Comparison of ENCODE assay signal across 9 mouse cellular contexts in the genomic region with DNA sequence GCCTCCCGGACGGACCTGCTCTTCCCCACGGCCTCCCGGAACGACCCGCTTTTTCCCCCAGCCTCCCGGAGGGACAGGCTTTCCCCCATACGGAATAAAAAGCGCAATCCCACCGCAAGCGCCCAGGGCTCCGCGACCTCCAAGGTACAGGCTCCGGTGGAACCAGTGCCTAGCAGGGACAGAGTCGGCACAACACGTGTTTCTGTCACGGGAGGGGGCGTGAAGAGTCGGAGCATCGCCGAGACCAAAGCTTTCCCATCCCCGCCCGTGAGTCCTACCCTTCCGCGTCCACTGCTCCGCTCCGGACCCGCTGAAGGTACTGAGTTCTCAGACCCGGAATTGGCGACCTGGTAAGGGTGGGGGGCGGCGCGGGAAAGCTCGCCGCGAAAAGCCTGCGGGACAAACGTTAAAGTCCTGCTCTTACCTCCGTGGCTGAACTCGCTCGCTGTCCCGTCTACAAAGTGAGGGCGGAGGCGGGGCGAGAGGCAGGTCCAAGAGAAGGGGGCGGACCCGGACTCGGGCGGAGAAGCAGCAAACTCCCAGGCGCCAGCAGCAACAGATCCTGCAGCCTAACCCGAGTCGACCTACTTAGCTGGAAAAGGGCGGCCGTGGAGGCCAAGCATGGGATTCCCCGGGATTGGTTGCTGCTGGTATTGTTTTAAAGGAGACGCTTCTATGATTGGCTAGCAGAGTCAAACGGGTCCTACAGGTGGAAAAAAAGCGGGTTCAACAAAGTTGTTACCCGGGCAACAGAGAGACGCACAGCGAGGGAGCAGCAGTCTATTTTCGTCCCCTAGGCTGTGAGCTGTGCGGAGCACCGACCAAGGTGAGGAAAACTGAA. TPM values are rescaled to one million over a fixed set of nuclear protein-coding genes. Genes with fewer than 3 reads are reported as not detected.
A peak's percentile ranks its signal among the peaks of the same experiment; 100 is the strongest.
DNase-seq lines count a peak whose midpoint lies in the region; ATAC-seq lines count a peak whose summit lies in the region.
"Had no signal": no experiment of that assay in that cellular context is flagged by ENCODE, and none has a peak within 500 bp of the region (broad histone marks: within the 10 kb centered on the region; RNA-seq: fewer than 3 reads in every experiment).

A gene (minus strand): TSS at position 578 of the 841 bp plus-strand sequence.
A gene (plus strand): TSS at position 745 of the 841 bp plus-strand sequence.

- H3K9me3 ChIP-seq in embryonic facial prominence, embryonic 10.5 days = peaks cover 12% of the 10 kb centered on the region
- H3K9me3 ChIP-seq in heart, embryonic 10.5 days = peaks cover 5% of the 10 kb centered on the region; the same call in 1 of the 2 replicates
- H3K9me3 ChIP-seq in lung, embryonic 16.5 days (ENCODE audit: control insufficient read depth, low read length) = peaks cover 12% of the 10 kb centered on the region

- DNase-seq in adrenal gland, adult (ENCODE audit: inconsistent age in 2 of 2, low spot score in 1 of 2) = peak; percentile 84 to 86
- DNase-seq in embryonic facial prominence, embryonic 10.5 days (ENCODE audit: low spot score) = peak; percentile 75
- DNase-seq in heart, embryonic 10.5 days (ENCODE audit: low spot score) = peak; percentile 80
- DNase-seq in kidney, adult 8-10 months = peak; percentile 67 to 68
- DNase-seq in ovary, postnatal 14 days (ENCODE audit: low spot score) = peak; percentile 12
- no peak for DNase-seq in spleen, postnatal 4 days (ENCODE audit: low spot score in 2 of 2)

- no peaks in the 10 kb centered on the region for H3K4me1 ChIP-seq in embryonic facial prominence, embryonic 10.5 days
- no peaks in the 10 kb centered on the region for H3K4me1 ChIP-seq in heart, embryonic 10.5 days
- H3K4me1 ChIP-seq in lung, embryonic 16.5 days (replicated peaks; ENCODE audit: control insufficient read depth, insufficient read depth, low read length) = 0 out of 2 replicates have a peak, but pooled peaks cover 3% of the 10 kb centered on the region

- peak within 1 kb of the TSS; percentile 56 for H3K4me2 ChIP-seq in lung, embryonic 16.5 days (ENCODE audit: low read depth, low read length)

- WGBS in embryonic facial prominence, embryonic 10.5 days = 23% methylated on average over 64 of the region's 64 CpGs
- WGBS in heart, embryonic 10.5 days = 23% methylated on average over 64 of the region's 64 CpGs
- WGBS in lung, embryonic 16.5 days = 25% methylated on average over 55 of the region's 64 CpGs

- H3K9ac ChIP-seq in lung, embryonic 16.5 days (ENCODE audit: low read length) = no peak within 1 kb of the TSS

- no peaks in the 10 kb centered on the region for H3K36me3 ChIP-seq in embryonic facial prominence, embryonic 10.5 days (replicated peaks)
- H3K36me3 ChIP-seq in heart, embryonic 10.5 days = no peaks in the 10 kb centered on the region
- H3K36me3 ChIP-seq in lung, embryonic 16.5 days (ENCODE audit: control insufficient read depth, insufficient read depth, low read length) = no peaks in the 10 kb centered on the region

- H3K27ac ChIP-seq in embryonic facial prominence, embryonic 10.5 days (replicated peaks) = no peak within 1 kb of the TSS
- no peak within 1 kb of the TSS for H3K27ac ChIP-seq in heart, embryonic 10.5 days
- H3K27ac ChIP-seq in lung, embryonic 16.5 days (ENCODE audit: low read length) = no peak within 1 kb of the TSS

- peaks cover 68% of the 10 kb centered on the region for H3K27me3 ChIP-seq in embryonic facial prominence, embryonic 10.5 days (replicated peaks; ENCODE audit: low read depth, poor library complexity, severe bottlenecking)
- H3K27me3 ChIP-seq in heart, embryonic 10.5 days (ENCODE audit: insufficient read depth, poor library complexity, severe bottlenecking) = peaks cover 26% of the 10 kb centered on the region
- H3K27me3 ChIP-seq in lung, embryonic 16.5 days (ENCODE audit: control insufficient read depth, insufficient read depth, low read depth, low read length) = peaks cover 7% of the 10 kb centered on the region

- H3K4me3 ChIP-seq in embryonic facial prominence, embryonic 10.5 days = peak within 1 kb of the TSS; percentile 51
- H3K4me3 ChIP-seq in heart, embryonic 10.5 days = peak within 1 kb of the TSS; percentile 57
- peak within 1 kb of the TSS; percentile 47 for H3K4me3 ChIP-seq in lung, embryonic 16.5 days (ENCODE audit: low read length)

- ATAC-seq in CD4-positive, CD25-positive, alpha-beta regulatory T cell, adult 4 months = peak; percentile 61
- peak; percentile 80 for ATAC-seq in lung, embryonic 16.5 days (ENCODE audit: low read depth)

RNA-seq across cellular contexts. Expression of the first gene that starts in this region (rescaled TPM):
- not detected for polyA plus RNA-seq in CD4-positive, CD25-positive, alpha-beta regulatory T cell, adult 4 months (2017; shearing (Covaris generic))
- polyA plus RNA-seq in embryonic facial prominence, embryonic 10.5 days (2016; fragmentation: Nextera tagmentation; extraction: Ambion mirVana) = 2.7 and 2.8 TPM in 2 replicates
- polyA plus RNA-seq in heart, embryonic 10.5 days (2016; fragmentation: Nextera tagmentation; extraction: Ambion mirVana) = 3.7 and 5.8 TPM in 2 replicates
- 3.1 and 4.8 TPM in 2 replicates for polyA plus RNA-seq in lung, embryonic 16.5 days (2015; fragmentation: Nextera tagmentation; extraction: Ambion mirVana)

RNA-seq across cellular contexts. Expression of the second gene that starts in this region (rescaled TPM):
- polyA plus RNA-seq in CD4-positive, CD25-positive, alpha-beta regulatory T cell, adult 4 months (2017; shearing (Covaris generic)) = not detected
- polyA plus RNA-seq in embryonic facial prominence, embryonic 10.5 days (2016; fragmentation: Nextera tagmentation; extraction: Ambion mirVana) = not detected in 2 replicates
- polyA plus RNA-seq in heart, embryonic 10.5 days (2016; fragmentation: Nextera tagmentation; extraction: Ambion mirVana) = not detected in 2 replicates
- 0.10 and 0.41 TPM in 2 replicates for polyA plus RNA-seq in lung, embryonic 16.5 days (2015; fragmentation: Nextera tagmentation; extraction: Ambion mirVana)
- polyA plus RNA-seq: frontal cortex, adult 2 months had no signal

Comparison
In these comparisons a context has a peak if more than half of its experiments do, and no peak if none do; other contexts are left out.
1. Peak in ATAC-seq in CD4-positive, CD25-positive, alpha-beta regulatory T cell, adult 4 months; RNA of the genes that start here not detected or under 1 TPM.
2. DNase-seq: peak in adrenal gland, adult (2 of 2), embryonic facial prominence, embryonic 10.5 days (single experiment), heart, embryonic 10.5 days (single experiment), kidney, adult 8-10 months (2 of 2) and ovary, postnatal 14 days (single experiment); none in spleen, postnatal 4 days (0 of 2).
3. Peak in every context shown above with its lines, with median percentiles within 50 percentile points of each other: H3K4me3 ChIP-seq.